Mouse (Mus musculus) intestine, embryonic 16.5 days (tissue): Measurements from ENCODE around the gene 1810009A15Rik. TPM values are rescaled to one million over a fixed set of nuclear protein-coding genes. Genes with fewer than 3 reads are reported as not detected.
"Not testable (repeated sequence)": the region's sequence is repeated elsewhere in the genome, so short reads cannot be mapped to it uniquely, and the experiment has no call there.

ENCODE experiments used
- ATAC-seq: fragments of 200-750 bp; cut with Nextera tagmentation; 2 replicates; pipeline ENCODE4 v1.8.0; 2017; ENCODE audit warnings: moderate TSS enrichment, moderate library complexity
- H3K27ac ChIP-seq: fragments of 300-500 bp; sonication (generic); 2 replicates; pipeline ENCODE4 v1.5.1; 2014; ENCODE audit warnings: mild to moderate bottlenecking, low read length
- H3K27me3 ChIP-seq: fragments of 300-500 bp; sonication (generic); replicated peaks from 2 replicates; pipeline ENCODE4 v1.6.1; 2014; ENCODE audit warnings: low read length, control low read depth, mixed read lengths; ENCODE audit not compliant: control insufficient read depth, insufficient read depth
- H3K36me3 ChIP-seq: fragments of 300-500 bp; sonication (generic); 2 replicates; pipeline ENCODE4 v1.6.1; 2014; ENCODE audit warnings: low read length, control low read depth; ENCODE audit not compliant: control insufficient read depth, insufficient read depth
- H3K4me1 ChIP-seq: fragments of 300-500 bp; sonication (generic); 2 replicates; pipeline ENCODE4 v1.6.1; 2014; ENCODE audit warnings: low read length, control low read depth, mixed read lengths; ENCODE audit not compliant: control insufficient read depth, insufficient read depth
- H3K4me2 ChIP-seq: fragments of 300-500 bp; sonication (generic); 2 replicates; pipeline ENCODE4 v1.6.1; 2014; ENCODE audit warnings: low read depth, low read length, control low read depth
- H3K4me3 ChIP-seq: fragments of 300-500 bp; sonication (generic); 2 replicates; pipeline ENCODE4 v1.5.1; 2014; ENCODE audit warnings: mild to moderate bottlenecking, low read length
- H3K9ac ChIP-seq: fragments of 300-500 bp; sonication (generic); 2 replicates; pipeline ENCODE4 v1.6.1; 2014; ENCODE audit warnings: low read depth, low read length
- H3K9me3 ChIP-seq: fragments of 300-500 bp; sonication (generic); 2 replicates; pipeline ENCODE4 v1.6.1; 2016; ENCODE audit warnings: low read length, control low read depth; ENCODE audit not compliant: control insufficient read depth
- WGBS: fragments of 180-500 bp; shearing (Covaris S2); extraction: QIAGEN DNeasy Blood & Tissue Kit; methylation state at CpG from one replicate; pipeline ENCODE4 v1.1.7; 2014; 5-methylcytosine and 5-hydroxymethylcytosine counted together
- polyA plus RNA-seq: library from polyadenylated mRNA; unstranded; fragments of >200 nt; fragmentation: Nextera tagmentation; extraction: Ambion mirVana; gene quantifications from 2 replicates; pipeline ENCODE4 v1.2.1, GENCODE M21; 2015

The 1810009A15Rik gene
- polyA plus RNA-seq, 1 experiment from 2014 or later: 89.2 TPM

DNA sequence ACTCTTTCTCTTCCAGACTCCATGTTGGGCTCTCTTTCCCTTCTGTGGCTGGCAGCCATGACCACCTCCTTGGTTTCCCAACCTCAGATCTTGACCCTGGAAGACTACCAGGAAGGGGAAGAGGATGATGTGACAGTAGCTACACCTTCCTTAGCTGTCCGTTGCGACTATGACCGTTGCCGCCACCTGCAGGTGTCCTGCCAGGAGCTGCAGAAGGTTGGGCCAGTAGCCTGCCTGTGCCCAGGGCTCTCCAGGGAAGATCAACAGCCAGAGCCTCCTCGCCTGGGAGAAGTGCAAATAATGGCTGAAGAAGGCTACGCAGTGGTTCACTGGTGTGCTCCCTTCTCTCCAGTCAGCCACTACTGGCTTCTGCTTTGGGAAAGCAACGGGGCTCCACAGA lies 37.0 kb upstream of the 1810009A15Rik start:
- Histone ChIP-seq H3K27me3 (no peaks in the 10 kb centered on the region), H3K9me3 (no peaks in the 10 kb centered on the region), H3K27ac (no peak overlapping the region), H3K4me3 (no peak overlapping the region), H3K4me1 (peaks cover 3% of the 10 kb centered on the region; the same call in 1 of the 2 replicates), H3K4me2 (no peak overlapping the region), H3K36me3 (peaks cover 3% of the 10 kb centered on the region; the same call in 1 of the 2 replicates), H3K9ac (no peak overlapping the region)
- ATAC-seq: no peak
- 44% methylated on average over 7 of the region's 7 CpGs for WGBS

DNA sequence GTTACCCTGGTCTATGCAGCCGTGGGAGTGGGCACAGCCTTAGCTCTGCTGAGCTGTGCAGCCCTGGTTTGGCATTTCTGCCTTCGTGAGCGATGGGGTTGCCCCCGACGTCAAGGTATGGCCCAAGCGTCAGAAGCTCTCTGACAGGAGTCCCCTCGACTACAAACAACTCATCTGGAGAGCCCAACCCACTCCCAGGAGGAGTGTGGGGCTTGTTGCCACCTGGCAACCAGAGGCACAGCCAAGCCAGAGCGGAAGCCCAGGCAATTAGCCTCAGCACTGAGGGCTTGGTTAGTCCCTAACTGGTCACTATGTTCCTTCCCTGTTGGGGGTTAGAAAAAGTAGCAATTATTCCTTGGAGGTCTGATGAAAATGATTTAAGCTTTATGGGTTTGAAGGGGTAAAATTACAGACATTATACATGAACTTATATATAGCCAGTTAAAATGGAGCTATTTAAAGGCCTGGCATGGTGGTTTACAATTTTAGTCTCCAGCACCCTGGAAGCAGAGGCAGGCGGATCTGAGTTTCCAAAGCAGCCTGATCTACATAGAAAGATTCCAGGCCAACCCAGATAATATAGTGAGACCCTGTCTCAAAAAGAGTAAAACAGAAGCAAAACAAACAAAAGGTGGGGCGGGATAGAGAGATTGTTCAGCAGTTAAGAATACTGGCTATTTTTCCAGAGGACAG lies 36.3 kb upstream of the 1810009A15Rik start:
- Histone ChIP-seq H3K27me3 (no peaks in the 10 kb centered on the region), H3K36me3 (peaks cover 3% of the 10 kb centered on the region; the same call in 1 of the 2 replicates), H3K9ac (no peak overlapping the region), H3K4me3 (no peak overlapping the region), H3K9me3 (no peaks in the 10 kb centered on the region), H3K27ac (no peak overlapping the region), H3K4me2 (no peak overlapping the region), H3K4me1 (peaks cover 3% of the 10 kb centered on the region; the same call in 1 of the 2 replicates)
- 51% methylated on average over 10 of the region's 10 CpGs for WGBS
- ATAC-seq: no peak

DNA sequence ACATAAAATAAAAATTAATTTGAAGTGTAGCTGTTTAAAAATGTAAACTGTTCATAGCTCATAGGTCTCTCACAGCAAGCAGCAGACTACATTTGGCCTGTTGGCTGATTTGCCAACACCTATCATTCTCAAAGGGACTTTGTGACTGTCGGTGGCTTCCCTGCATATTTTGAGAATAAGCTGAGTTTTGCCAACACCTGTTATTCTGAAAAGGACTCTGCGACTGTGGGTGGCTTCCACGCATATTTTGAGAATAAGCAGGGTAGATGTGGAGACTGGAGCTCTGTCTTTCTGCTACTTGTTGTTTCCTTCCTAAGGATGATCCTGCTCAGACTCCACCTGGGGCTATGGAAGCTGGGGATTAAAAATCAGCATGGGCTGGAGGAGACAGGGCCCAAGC lies 35.5 kb upstream of the 1810009A15Rik start:
- WGBS: 88% methylated on average over 3 of the region's 3 CpGs
- ATAC-seq: no peak

DNA sequence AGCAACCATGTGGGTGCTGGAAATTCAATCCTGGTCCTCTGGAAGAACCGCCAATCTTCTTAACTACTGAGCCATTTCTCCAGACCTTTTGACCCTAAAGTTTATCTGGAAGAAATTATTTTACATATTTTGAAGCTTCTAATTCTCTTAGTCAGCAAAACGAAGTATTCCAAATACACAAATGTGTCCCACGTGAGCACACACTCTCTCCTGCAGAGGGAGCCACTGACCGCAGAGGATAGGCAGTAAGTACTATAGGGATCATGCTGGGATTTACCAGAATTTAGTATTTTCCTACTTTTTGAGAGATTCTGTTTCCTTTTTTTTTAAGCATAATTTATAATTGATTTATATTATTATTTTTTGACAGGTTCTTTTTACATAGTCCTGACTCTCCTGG lies 31.0 kb upstream of the 1810009A15Rik start:
- Histone ChIP-seq H3K4me3 (no peak overlapping the region), H3K27ac (no peak overlapping the region), H3K9ac (no peak overlapping the region), H3K27me3 (no peaks in the 10 kb centered on the region), H3K36me3 (no peaks in the 10 kb centered on the region), H3K4me1 (no peaks in the 10 kb centered on the region), H3K9me3 (no peaks in the 10 kb centered on the region), H3K4me2 (no peak overlapping the region)
- no peak for ATAC-seq
- WGBS: 40% methylated on average over 4 of the region's 4 CpGs

More for the DNA sequence above, 35.5 kb upstream of the 1810009A15Rik start:
- no peak overlapping the region for H3K9ac ChIP-seq
- no peak overlapping the region for H3K4me3 ChIP-seq
- no peak overlapping the region for H3K4me2 ChIP-seq
- H3K36me3 ChIP-seq: peaks cover 3% of the 10 kb centered on the region; the same call in 1 of the 2 replicates
- H3K27me3 ChIP-seq: no peaks in the 10 kb centered on the region
- H3K9me3 ChIP-seq: no peaks in the 10 kb centered on the region
- peaks cover 3% of the 10 kb centered on the region; the same call in 1 of the 2 replicates for H3K4me1 ChIP-seq
- H3K27ac ChIP-seq: no peak overlapping the region

DNA sequence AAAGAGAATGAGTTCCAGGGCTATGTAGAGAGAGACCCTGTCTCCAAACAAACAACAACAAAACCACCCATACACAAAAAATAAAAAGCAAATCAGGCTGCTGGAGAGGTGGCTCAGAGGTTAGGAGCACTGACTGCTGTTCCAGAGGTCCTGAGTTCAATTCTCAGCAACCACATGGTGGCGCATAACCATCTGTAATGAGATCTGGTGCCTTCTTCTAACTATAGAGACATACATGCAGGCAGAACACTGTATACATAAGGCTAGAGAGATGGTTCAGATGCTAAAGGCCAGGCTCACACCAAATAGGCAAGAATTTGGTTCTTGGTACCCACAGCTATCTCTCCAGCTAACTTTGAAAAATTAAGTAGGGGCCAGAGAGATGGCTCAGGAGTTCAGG lies 29.6 kb upstream of the 1810009A15Rik start:
- Histone ChIP-seq H3K27ac (no peak overlapping the region), H3K4me3 (no peak overlapping the region), H3K4me1 (no peaks in the 10 kb centered on the region), H3K36me3 (no peaks in the 10 kb centered on the region), H3K9ac (no peak overlapping the region), H3K4me2 (no peak overlapping the region), H3K9me3 (no peaks in the 10 kb centered on the region), H3K27me3 (no peaks in the 10 kb centered on the region)
- WGBS: 19% methylated on average over 1 of the region's 1 CpGs
- no peak for ATAC-seq

DNA sequence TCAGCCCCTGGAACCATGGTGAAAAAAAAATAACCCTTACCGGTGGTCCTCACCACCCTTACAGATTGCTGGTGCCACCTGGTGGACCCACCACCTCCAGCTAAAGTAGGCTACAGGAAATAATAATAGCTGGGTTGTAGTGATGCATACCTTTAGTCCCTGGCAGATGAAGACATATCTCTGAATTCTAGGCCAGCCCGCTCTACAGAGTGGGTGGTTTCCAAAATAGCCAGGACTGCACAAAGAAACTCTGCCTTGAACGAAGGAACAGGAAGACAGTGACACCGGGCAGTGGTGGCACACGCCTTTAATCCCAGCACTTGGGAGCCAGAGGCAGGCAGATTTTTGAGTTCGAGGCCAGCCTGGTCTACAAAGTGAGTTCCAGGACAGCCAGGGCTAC lies 24.4 kb upstream of the 1810009A15Rik start:
- Histone ChIP-seq H3K4me2 (no peak overlapping the region), H3K27ac (no peak overlapping the region), H3K36me3 (no peaks in the 10 kb centered on the region), H3K9ac (no peak overlapping the region), H3K27me3 (no peaks in the 10 kb centered on the region), H3K4me1 (no peaks in the 10 kb centered on the region), H3K9me3 (no peaks in the 10 kb centered on the region), H3K4me3 (no peak overlapping the region)
- 89% methylated on average over 6 of the region's 6 CpGs for WGBS
- ATAC-seq: no peak

DNA sequence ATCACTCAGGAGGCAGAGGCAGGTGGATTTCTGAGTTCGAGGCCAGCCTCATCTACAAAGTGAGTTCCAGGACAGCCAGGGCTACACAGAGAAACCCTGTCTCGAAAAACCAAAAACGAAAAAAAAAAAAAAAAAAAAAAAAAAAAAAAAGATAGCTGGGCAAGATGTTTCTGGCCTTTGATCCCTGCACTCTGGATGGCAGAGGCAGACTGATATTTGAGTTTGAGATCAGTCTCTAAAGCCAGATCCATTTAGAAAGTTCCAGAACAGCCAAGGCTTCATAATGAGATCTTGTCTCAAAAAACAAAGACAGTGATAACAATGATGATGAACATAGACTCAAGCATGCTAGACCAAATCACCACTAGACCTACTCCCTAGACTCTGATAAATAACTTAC lies 18.3 kb upstream of the 1810009A15Rik start:
- not testable (repeated sequence) for H3K27me3 ChIP-seq, H3K36me3 ChIP-seq, H3K27ac ChIP-seq, H3K9ac ChIP-seq, H3K4me3 ChIP-seq, H3K9me3 ChIP-seq, ATAC-seq
- 70% methylated on average over 3 of the region's 3 CpGs for WGBS
- H3K4me1 ChIP-seq: peaks cover 10% of the 10 kb centered on the region
- H3K4me2 ChIP-seq: peak overlapping the region; percentile 59; the same call in 1 of the 2 replicates

DNA sequence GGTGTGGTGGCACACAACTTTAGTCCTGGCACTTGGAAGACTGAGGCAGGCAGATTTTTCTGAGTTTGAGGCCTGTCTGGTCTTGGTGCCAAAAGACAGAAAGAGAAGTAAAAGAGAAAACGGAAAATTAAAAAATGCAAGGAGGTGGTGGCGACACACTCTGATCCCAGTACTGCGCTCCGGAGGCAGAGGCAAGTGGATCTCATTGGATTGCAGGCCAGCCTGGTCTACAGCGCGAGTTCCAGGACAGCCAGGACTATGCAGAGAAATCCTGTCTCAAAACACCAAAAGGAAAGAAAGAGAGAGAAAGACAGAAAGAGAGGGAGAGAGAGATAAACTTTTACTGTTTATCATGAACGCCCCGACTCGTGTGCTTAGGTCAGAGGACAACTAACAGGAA lies 17.8 kb upstream of the 1810009A15Rik start:
- H3K36me3 ChIP-seq: peaks cover 7% of the 10 kb centered on the region
- peak; percentile 42 for ATAC-seq
- 40% methylated on average over 9 of the region's 9 CpGs for WGBS
- peak overlapping the region; percentile 98 for H3K9ac ChIP-seq
- peak overlapping the region; percentile 98 for H3K4me3 ChIP-seq
- H3K4me1 ChIP-seq: peaks cover 10% of the 10 kb centered on the region
- peak overlapping the region; percentile 59 for H3K4me2 ChIP-seq
- H3K27ac ChIP-seq: peak overlapping the region; percentile 75
- H3K27me3 ChIP-seq: no peaks in the 10 kb centered on the region
- H3K9me3 ChIP-seq: no peaks in the 10 kb centered on the region

DNA sequence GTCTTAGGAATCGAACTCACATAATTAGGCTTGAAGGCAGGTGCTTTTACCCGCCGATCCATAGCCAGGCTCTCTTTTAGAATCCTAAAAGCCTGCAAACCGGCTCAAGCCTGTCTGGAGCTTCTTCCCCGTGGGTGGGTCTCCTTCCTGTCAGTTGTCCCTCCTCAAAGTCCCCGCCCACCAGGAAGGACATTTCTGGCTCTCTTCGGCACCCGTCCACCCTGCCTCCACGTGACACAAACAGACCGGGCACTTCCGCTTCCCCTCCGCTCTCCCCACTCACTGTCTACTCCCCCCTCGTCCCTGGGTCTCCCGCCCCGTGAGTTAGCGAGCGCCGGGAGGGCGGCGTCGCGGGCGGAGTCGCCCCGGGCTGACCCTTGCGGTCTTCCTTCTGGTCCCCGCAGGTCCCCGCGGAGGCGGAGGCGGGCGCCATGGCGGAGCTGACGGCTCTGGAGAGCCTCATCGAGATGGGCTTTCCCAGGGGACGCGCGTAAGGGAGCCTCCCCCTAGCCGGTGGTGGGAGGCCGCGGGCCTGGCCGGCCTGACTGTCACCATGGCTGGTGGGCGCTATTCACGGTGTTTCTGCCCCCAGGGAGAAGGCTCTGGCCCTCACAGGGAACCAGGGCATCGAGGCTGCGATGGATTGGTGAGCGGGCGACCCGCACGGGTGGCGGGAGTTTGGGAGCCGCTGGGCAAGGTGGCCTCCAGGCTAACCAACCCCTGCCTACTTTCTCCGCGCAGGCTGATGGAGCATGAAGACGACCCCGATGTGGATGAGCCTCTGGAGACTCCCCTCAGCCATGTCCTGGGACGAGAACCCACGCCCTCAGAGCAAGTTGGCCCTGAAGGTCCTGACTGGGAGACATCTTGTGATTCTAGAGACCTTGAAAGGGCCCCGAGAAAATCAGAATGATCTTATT lies 17.1 kb upstream of the 1810009A15Rik start, which contains the start of gene Ubxn1:
TSS of gene Ubxn1 (plus strand) at position 230 of the 920 bp plus-strand sequence.
- under 1% methylated on average over 58 of the region's 59 CpGs for WGBS

More for the DNA sequence above, 17.1 kb upstream of the 1810009A15Rik start, which contains the start of gene Ubxn1:
- Histone ChIP-seq H3K4me3 (peak within 1 kb of the TSS; percentile 98), H3K9ac (peak within 1 kb of the TSS; percentile 98), H3K4me2 (peak within 1 kb of the TSS; percentile 82), H3K4me1 (peaks cover 10% of the 10 kb centered on the region), H3K36me3 (peaks cover 7% of the 10 kb centered on the region), H3K27ac (peak within 1 kb of the TSS; percentile 89), H3K9me3 (no peaks in the 10 kb centered on the region), H3K27me3 (no peaks in the 10 kb centered on the region)
- ATAC-seq: peak; percentile 97
